Mouse (Mus musculus) fibroblast of lung, adult 2 months (primary cell): ENCODE data around the gene Adamts3.

Source experiments
- DNase-seq: peaks from one replicate; pipeline ENCODE4 v3.0.0-alpha.2; 2011; ENCODE audit warnings: low read depth

Gene Adamts3

GRCm38 (mm10) chr5:89883051-89883907 lies at the start of gene Adamts3:
Adamts3 (minus strand) TSS chr5:89883334.
- DNase-seq, result no peak

- DNase-seq, result no peak
Observed at GRCm38 (mm10) chr5:89931511-89931910, 48.4 kb upstream of the Adamts3 start.

GRCm38 (mm10) chr5:89912359-89912758 lies 29.2 kb upstream of the Adamts3 start:
- DNase-seq, result no peak

DNA sequence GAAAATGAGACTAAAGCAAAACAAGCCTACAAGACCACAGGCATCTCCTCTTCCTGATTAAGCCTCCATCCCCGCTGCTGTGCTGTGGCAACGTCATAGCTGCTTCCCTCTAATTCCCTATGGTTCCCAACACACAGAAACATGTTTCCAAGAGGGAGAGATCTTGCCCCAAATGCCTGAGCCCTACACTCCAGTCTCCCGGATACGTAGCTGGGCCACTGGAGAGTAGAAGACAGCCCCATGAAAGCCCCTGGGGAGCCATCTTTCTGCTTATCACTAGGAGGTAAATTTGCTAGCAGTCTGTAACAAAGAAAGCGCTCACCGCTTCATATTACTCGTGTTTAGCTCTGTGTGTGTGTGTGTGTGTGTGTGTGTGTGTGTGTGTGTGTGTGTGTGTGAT lies 28.8 kb upstream of the Adamts3 start:
- no peak for DNase-seq

DNA sequence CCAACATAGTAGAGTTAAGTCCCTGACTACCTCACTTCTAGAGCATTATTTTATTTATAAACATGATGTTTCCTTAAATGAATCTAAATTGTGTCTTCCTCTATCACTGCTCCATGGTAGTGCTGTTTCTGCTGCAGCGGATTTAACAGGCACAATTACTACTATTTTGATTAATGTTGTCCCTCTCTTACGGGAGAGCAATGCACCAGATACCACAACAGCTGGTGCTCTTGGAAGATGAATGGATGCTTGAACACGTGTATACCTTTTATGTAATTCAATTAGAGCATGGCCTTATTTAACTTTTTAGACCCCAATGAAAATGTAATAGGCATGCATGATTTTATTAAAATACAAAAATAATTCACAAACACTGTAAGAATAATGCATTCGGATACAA lies 28.4 kb upstream of the Adamts3 start:
- no peak for DNase-seq

DNA sequence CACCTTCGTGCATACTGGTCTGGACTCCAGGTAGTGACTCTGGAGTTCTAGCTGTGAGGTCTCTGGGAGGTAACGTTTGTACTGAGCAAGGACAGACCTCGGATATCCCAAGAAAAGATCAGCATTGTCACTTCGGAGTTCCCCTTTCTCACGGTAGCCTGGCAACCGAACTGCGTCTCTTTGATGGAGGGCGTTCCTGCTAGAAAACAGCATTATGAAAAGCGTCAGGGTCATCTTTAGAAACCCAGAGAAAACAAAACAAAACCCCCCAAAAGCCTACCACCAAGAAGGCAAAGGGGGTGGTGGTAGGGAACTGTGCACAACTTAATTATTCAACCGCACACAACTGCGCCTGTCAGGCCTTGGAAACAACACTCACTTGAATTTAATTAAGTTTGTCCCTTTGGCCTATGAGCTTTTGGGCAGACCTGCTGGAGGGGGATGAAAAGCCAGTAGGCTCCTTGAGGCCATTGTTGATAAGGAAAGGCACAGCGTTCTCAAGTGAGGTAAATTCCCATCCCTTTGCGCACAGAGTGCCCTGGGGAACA lies 23.8 kb upstream of the Adamts3 start:
- DNase-seq, result no peak

GRCm38 (mm10) chr5:89901026-89901425 lies 17.9 kb upstream of the Adamts3 start:
- no peak for DNase-seq

- DNase-seq, result peak; percentile 24
Observed at GRCm38 (mm10) chr5:89897495-89897894, 14.4 kb upstream of the Adamts3 start.

GRCm38 (mm10) chr5:89895520-89895919 lies 12.4 kb upstream of the Adamts3 start:
- no peak for DNase-seq

DNA sequence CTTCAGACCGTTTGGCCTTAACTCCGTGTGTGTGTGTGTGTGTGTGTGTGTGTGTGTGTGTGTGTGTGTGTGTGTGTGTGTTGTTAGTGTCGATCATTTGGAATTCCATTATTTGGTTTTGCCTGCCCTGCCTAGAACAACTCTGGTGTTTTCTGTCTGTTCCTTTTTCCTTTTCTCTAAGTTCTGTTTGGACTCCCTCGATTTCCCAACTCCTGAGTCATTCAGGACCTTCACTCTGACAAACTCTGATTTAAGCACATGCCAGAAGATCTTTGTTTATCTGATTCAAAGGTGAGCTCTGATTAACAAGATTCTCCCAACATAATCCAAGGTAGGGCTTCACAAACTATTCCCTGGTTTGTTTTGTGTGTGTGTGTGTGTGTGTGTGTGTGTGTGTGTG lies 1.9 kb upstream of the Adamts3 start:
- no peak for DNase-seq

- no peak for DNase-seq
Observed at GRCm38 (mm10) chr5:89883908-89884204, 722 bp upstream of the Adamts3 start.

GRCm38 (mm10) chr5:89882091-89882734 lies 921 bp downstream of the Adamts3 start:
- DNase-seq, result no peak

DNA sequence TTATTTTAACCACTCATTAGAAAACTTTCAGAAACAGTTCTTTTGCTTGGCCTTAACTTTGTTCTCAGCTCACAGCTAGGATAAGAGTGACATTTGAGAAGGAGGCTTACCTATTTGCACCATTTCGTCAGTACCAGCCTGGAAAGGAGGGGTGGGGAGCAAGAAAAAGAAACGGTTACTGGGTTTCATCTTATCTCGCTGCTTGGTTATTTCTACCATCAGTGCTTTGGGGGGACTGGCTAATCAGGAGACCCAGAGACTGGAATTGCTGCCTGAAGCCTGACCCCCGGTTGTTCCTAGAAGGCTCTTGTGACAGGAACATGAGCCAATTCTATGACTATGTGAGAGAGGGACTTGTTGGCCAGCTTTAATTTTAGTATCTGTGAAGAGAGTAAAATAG lies 1.7 kb downstream of the Adamts3 start:
- no peak for DNase-seq

DNA sequence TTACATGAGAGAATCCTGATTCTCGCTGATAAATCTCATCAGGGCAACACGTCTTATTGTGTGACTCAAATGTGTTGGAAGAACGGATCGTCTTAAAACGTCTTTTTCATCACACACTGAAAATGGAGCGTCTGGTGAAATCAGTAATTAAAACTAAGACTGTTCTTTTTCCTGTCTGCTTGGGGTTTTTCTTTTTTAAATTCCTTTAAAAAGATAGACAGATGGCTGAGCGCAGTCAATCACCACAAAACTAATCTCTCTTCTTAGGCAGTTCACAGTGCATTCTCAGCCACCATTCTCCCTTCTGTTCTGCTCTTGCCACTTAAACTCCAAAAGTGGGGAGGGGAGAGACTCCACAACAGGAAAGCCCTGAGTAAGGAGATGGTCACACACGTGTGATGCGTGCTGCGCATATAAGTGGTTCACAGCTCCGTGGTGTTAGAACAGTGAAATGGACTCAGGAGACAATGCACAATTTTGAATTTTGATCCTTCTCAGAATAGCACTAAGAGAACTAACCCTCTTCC lies 4.2 kb downstream of the Adamts3 start:
- no peak for DNase-seq

DNA sequence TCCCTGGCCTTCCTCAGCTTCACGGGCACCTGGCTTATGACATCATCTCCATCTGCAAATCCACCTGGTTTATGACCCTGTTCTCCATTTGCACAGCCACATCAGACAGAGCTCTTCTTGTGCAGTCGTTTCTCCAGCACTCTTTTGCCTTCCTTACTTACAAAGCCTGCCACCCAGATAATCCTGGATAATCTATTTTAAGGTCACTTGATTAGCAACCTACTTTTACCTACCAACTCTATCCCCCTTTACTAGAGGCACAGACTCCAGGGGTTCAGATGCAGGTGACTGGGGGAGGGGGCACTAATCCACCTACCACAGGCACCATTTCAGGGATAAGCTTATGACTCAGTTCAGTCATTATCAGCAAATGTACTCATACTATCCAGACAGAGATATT lies 10.5 kb downstream of the Adamts3 start:
- DNase-seq, result no peak

DNA sequence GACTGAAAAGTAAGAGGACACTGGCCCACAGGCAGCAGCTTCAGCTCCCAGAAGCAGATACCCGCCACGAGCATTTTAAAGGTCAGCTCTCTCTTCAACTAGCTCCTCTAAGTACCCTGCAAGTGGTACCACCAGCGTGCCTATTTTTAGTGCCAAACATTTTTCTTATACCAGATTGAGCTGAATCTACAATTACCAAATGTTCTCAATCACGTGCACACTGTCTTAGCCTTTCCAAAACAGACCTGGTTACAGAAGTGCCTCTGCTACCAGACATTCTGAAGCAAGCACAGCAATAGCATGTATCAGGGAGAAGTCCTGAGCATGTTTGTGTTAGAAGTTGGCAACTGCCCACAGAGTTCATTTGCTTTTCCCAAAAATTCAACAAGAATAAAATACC lies 23.5 kb downstream of the Adamts3 start:
- DNase-seq, result no peak

- no peak for DNase-seq
Observed at GRCm38 (mm10) chr5:89858837-89859236, 24.3 kb downstream of the Adamts3 start.

- no peak for DNase-seq
Observed at GRCm38 (mm10) chr5:89846551-89846950, 36.6 kb downstream of the Adamts3 start.

DNA sequence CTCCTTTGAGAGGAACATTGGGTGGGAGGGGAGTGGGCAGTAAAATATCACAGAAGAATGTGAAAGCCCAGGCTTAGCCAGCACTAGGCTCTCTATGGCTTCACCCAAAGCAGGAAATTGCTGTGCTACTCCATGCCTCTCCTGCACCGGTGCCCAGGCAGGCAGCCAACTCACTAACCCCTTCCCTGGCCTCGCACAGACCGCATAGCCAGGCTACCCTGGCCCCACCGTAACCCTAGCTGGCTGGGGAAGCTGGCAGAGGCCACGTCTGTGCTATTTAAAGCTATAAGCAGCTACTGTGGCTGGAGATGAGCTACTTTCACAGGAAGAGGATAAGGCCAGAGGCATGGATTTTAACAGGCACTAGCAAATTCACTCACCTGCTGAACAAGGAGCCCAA lies 38.8 kb downstream of the Adamts3 start:
- peak; percentile 32 for DNase-seq

DNA sequence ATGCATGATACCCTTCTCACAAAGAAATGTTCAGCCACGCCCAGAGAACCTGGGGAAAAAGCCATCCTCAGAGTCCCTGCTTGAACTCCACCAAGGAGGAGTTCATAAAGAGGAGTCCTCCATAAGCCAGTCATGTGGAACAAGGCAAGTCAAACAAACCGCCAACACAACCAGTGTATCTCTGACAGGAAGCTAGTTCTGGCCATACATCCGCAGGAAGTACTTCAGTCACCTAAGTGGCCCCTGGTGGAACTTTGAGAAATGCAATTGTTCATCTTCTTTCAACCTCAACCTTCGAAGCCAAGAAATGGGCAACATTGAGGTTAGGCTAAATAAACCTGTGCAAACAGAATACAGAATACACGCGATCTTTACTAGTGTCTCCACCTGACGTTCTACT lies 39.7 kb downstream of the Adamts3 start:
- DNase-seq, result no peak

DNA sequence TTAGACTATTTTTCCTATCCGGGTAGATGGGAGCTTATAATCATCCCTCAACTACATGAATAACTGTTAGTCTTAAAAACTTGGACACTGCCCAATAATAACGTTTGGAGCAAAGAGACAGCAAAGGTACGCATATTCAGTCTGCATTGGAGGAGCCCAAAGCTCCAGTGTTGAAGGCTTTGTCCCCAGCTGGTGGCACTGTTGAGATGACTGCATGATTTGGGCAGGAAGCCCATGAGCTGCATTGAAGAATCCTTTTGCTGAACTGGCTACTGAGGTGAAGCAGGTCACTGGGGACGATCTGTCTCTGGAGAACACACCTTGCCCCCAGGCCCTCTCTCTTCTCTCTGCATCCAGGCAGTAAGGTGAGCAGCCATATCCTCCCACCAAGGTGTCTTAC lies 43.5 kb downstream of the Adamts3 start:
- no peak for DNase-seq

DNA sequence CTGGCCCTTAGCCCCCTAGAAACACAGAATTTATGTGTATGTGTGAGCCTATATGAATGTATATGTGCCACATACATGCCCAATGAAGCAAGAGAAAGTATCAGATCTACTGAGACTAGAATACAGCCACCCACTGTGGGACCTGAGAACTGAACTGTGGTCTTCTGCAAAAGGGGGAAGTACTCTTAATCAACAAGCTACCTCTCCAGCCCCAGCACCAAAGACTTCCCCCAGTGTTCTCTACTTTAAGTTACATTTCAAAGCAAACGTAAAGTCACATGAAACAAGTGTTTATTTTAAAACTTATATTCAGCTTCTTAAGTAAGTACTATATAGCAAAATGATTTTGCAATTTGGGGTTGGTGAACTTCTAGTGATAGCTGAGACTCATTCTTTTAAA lies 62.0 kb downstream of the Adamts3 start:
- DNase-seq, result no peak

- DNase-seq, result no peak
Observed at GRCm38 (mm10) chr5:89819531-89819930, 63.6 kb downstream of the Adamts3 start.
